Mouse (Mus musculus): ENCODE measurements around the gene Tubb4a. TPM values are rescaled to one million over a fixed set of nuclear protein-coding genes. Genes with fewer than 3 reads are reported as not detected.
"Not testable (repeated sequence)": the region's sequence is repeated elsewhere in the genome, so short reads cannot be mapped to it uniquely, and the experiment has no call there.

Gene Tubb4a
- polyA plus RNA-seq, 1 experiment from 2014 or later: 394 TPM

GRCm38 (mm10) chr17:57051679-57052078 is 35.9 kb downstream of the Tubb4a start:
- not testable (repeated sequence) for H3K4me1 ChIP-seq (ENCODE audit: control insufficient read depth, insufficient read depth, low read length); H3K27me3 ChIP-seq (ENCODE audit: control insufficient read depth, insufficient read depth, low read depth, low read length); ATAC-seq; H3K27ac ChIP-seq (ENCODE audit: low read length); H3K9ac ChIP-seq (ENCODE audit: low read depth, low read length); H3K4me3 ChIP-seq (ENCODE audit: low read depth, low read length); H3K9me3 ChIP-seq (replicated peaks; ENCODE audit: control insufficient read depth, low read length, poor library complexity, severe bottlenecking); H3K4me2 ChIP-seq (ENCODE audit: low read length)
- 91% methylated on average over 3 of the region's 4 CpGs for whole genome bisulfite sequencing
- H3K36me3 ChIP-seq (ENCODE audit: control insufficient read depth, insufficient read depth, low read length): peaks cover 24% of the 10 kb centered on the region

DNA sequence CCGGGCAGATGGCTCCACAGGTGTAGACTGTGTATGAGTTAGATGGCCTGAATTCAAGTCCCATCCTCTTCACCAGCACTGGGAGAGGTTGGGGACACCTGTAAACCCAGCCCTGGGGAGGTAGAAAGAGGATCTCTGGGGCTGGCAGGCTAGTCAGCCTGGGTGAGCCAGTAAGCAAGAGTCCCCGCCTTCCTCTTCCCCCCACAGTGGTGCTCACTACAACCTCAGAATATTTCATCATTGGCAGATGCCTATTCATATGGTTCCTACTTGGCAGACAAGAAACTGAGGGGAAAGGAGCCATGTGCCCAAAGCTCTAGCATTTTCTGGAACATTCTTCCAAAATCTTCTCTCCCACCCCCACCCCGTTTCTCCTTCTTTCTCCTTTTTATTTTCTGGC is 38.8 kb downstream of the Tubb4a start:
- Histone ChIP-seq H3K36me3 (ENCODE audit: control insufficient read depth, insufficient read depth, low read length) (peaks cover 26% of the 10 kb centered on the region), H3K27ac (ENCODE audit: low read length) (no peak overlapping the region)
- 96% methylated on average over 3 of the region's 3 CpGs for WGBS

DNA sequence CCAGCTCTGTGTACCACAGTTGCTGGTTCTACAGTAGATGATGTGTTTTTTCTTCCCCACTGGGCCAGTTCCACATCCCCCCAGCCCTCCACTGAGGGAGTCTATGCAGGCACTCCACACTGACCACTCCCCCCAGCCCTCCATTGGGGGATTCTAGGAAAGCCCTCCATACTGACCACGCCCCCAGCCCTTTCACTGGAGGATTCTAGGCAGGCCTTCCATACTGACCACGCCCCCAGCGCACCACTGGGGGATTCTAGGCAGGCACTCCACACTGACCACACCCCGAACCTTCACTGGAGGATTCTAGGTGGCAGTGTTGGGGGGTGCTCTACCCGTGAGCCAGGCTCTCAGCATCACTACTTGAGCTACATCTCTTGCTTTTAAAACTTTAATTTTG is 40.2 kb downstream of the Tubb4a start:
- no peak for ATAC-seq

More for the DNA sequence above, 38.8 kb downstream of the Tubb4a start:
- no peak overlapping the region for H3K4me3 ChIP-seq (ENCODE audit: low read depth, low read length)
- no peaks in the 10 kb centered on the region for H3K9me3 ChIP-seq (replicated peaks; ENCODE audit: control insufficient read depth, low read length, poor library complexity, severe bottlenecking)
- no peak overlapping the region for H3K4me2 ChIP-seq (ENCODE audit: low read length)
- no peak for ATAC-seq
- no peaks in the 10 kb centered on the region for H3K4me1 ChIP-seq (ENCODE audit: control insufficient read depth, insufficient read depth, low read length)
- H3K27me3 ChIP-seq (ENCODE audit: control insufficient read depth, insufficient read depth, low read depth, low read length): no peaks in the 10 kb centered on the region
- H3K9ac ChIP-seq (ENCODE audit: low read depth, low read length): no peak overlapping the region

DNA sequence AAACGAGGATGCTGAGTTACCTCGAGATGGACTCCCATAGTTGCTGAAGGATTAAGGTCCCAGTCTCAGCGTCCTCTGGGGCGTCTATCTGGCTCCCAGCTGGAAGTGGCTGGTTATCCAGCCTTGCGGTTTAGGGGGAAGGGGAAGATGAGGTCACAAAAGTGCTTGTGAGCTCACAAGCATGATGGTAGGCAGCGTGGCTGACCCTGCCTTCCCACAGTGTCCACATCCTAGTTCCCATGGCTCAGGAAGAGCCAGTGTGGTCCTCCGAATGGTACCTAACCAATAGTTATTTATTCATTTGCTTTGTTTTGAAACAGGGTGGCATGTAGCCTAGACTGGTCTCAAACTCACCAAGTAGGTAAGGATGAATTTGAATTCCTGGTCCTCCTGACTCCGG is 46.0 kb downstream of the Tubb4a start, which contains the start of gene Slc25a41:
Slc25a41 (minus strand) TSS at position 101 of the 400 bp plus-strand sequence.
- H3K9ac ChIP-seq (ENCODE audit: low read depth, low read length): no peak within 1 kb of the TSS
- WGBS: 70% methylated on average over 8 of the region's 8 CpGs
- H3K4me2 ChIP-seq (ENCODE audit: low read length): no peak within 1 kb of the TSS
- no peak within 1 kb of the TSS for H3K4me3 ChIP-seq (ENCODE audit: low read depth, low read length)
- H3K36me3 ChIP-seq (ENCODE audit: control insufficient read depth, insufficient read depth, low read length): peaks cover 5% of the 10 kb centered on the region
- H3K27me3 ChIP-seq (ENCODE audit: control insufficient read depth, insufficient read depth, low read depth, low read length): 0 out of 2 replicates have a peak, but pooled peaks cover 2% of the 10 kb centered on the region
- no peaks in the 10 kb centered on the region for H3K9me3 ChIP-seq (replicated peaks; ENCODE audit: control insufficient read depth, low read length, poor library complexity, severe bottlenecking)
- ATAC-seq: no peak
- H3K4me1 ChIP-seq (ENCODE audit: control insufficient read depth, insufficient read depth, low read length): no peaks in the 10 kb centered on the region
- no peak within 1 kb of the TSS for H3K27ac ChIP-seq (ENCODE audit: low read length)

More for the DNA sequence above, 40.2 kb downstream of the Tubb4a start:
- Histone ChIP-seq H3K9ac (ENCODE audit: low read depth, low read length) (no peak overlapping the region), H3K4me3 (ENCODE audit: low read depth, low read length) (no peak overlapping the region), H3K27ac (ENCODE audit: low read length) (no peak overlapping the region), H3K27me3 (ENCODE audit: control insufficient read depth, insufficient read depth, low read depth, low read length) (no peaks in the 10 kb centered on the region), H3K4me1 (ENCODE audit: control insufficient read depth, insufficient read depth, low read length) (no peaks in the 10 kb centered on the region), H3K4me2 (ENCODE audit: low read length) (no peak overlapping the region), H3K9me3 (replicated peaks; ENCODE audit: control insufficient read depth, low read length, poor library complexity, severe bottlenecking) (no peaks in the 10 kb centered on the region), H3K36me3 (ENCODE audit: control insufficient read depth, insufficient read depth, low read length) (peaks cover 14% of the 10 kb centered on the region)
- WGBS: 32% methylated on average over 5 of the region's 5 CpGs

DNA sequence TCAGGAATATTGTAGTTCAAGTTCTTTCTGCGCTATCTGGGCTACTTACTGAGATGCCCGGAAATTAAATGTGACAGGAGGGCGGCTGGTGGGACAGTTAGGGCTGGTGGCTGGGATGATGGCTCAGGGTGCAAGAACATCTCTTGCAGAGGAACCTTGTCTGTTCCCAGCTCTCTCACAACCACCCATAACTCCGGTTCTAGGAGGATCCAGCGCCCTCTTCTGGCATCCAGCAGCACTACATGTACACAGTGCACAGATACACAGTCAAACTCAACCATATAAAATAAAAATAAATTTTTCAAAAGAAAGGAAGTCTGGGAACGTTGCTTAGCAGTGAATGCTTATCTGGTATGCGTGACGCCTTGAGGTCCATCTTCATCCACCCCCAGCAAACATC is 48.6 kb downstream of the Tubb4a start:
- H3K9me3 ChIP-seq (replicated peaks; ENCODE audit: control insufficient read depth, low read length, poor library complexity, severe bottlenecking): no peaks in the 10 kb centered on the region
- no peak overlapping the region for H3K9ac ChIP-seq (ENCODE audit: low read depth, low read length)
- no peak overlapping the region for H3K27ac ChIP-seq (ENCODE audit: low read length)
- ATAC-seq: no peak
- no peaks in the 10 kb centered on the region for H3K36me3 ChIP-seq (ENCODE audit: control insufficient read depth, insufficient read depth, low read length)
- no peak overlapping the region for H3K4me2 ChIP-seq (ENCODE audit: low read length)
- no peak overlapping the region for H3K4me3 ChIP-seq (ENCODE audit: low read depth, low read length)
- H3K4me1 ChIP-seq (ENCODE audit: control insufficient read depth, insufficient read depth, low read length): no peaks in the 10 kb centered on the region
- H3K27me3 ChIP-seq (ENCODE audit: control insufficient read depth, insufficient read depth, low read depth, low read length): 0 out of 2 replicates have a peak, but pooled peaks cover 2% of the 10 kb centered on the region
- 42% methylated on average over 8 of the region's 8 CpGs for WGBS

DNA sequence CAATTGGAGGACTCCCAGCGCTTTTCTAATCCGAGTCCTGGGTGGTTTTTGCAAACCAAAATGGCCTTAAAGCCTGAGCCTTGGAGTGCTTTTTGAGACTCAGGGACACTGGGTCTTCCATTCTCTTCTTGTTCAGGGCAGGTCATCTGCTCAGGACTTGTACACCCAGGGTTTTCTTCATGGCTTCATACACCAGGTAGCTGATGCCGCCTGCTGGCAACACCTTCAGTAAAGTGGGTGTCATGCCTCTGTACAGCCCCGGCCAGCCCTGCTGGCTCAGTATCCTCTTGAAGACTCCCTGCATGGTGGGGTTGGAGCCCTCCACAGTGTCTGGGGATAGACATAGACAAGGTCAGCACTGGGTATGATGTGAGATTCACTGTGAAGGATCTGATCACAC is 54.7 kb downstream of the Tubb4a start:
- H3K4me1 ChIP-seq (ENCODE audit: control insufficient read depth, insufficient read depth, low read length): peaks cover 14% of the 10 kb centered on the region
- H3K27me3 ChIP-seq (ENCODE audit: control insufficient read depth, insufficient read depth, low read depth, low read length): no peaks in the 10 kb centered on the region
- H3K9ac ChIP-seq (ENCODE audit: low read depth, low read length): no peak overlapping the region
- H3K4me3 ChIP-seq (ENCODE audit: low read depth, low read length): no peak overlapping the region
- H3K27ac ChIP-seq (ENCODE audit: low read length): no peak overlapping the region; the same call in 1 of the 2 replicates
- ATAC-seq: no peak
- no peak overlapping the region for H3K4me2 ChIP-seq (ENCODE audit: low read length)
- H3K9me3 ChIP-seq (replicated peaks; ENCODE audit: control insufficient read depth, low read length, poor library complexity, severe bottlenecking): no peaks in the 10 kb centered on the region
- 83% methylated on average over 4 of the region's 4 CpGs for WGBS
- H3K36me3 ChIP-seq (ENCODE audit: control insufficient read depth, insufficient read depth, low read length): peaks cover under 1% of the 10 kb centered on the region; the same call in 1 of the 2 replicates

- no peaks in the 10 kb centered on the region for H3K9me3 ChIP-seq (replicated peaks; ENCODE audit: control insufficient read depth, low read length, poor library complexity, severe bottlenecking)
- peak overlapping the region; percentile 63 for H3K4me2 ChIP-seq (ENCODE audit: low read length)
- H3K36me3 ChIP-seq (ENCODE audit: control insufficient read depth, insufficient read depth, low read length): peaks cover 8% of the 10 kb centered on the region; the same call in 1 of the 2 replicates
- peak overlapping the region; percentile 53; the same call in 1 of the 2 replicates for H3K9ac ChIP-seq (ENCODE audit: low read depth, low read length)
- H3K4me1 ChIP-seq (ENCODE audit: control insufficient read depth, insufficient read depth, low read length): peaks cover 14% of the 10 kb centered on the region
- no peaks in the 10 kb centered on the region for H3K27me3 ChIP-seq (ENCODE audit: control insufficient read depth, insufficient read depth, low read depth, low read length)
- H3K4me3 ChIP-seq (ENCODE audit: low read depth, low read length): peak overlapping the region; percentile 89
- under 1% methylated on average over 38 of the region's 38 CpGs for WGBS
- ATAC-seq: peak; percentile 99
- peak overlapping the region; percentile 79 for H3K27ac ChIP-seq (ENCODE audit: low read length)
Observed at GRCm38 (mm10) chr17:57031661-57032420, 55.7 kb downstream of the Tubb4a start.

GRCm38 (mm10) chr17:57030931-57031660 is 56.5 kb downstream of the Tubb4a start, which contains the start of gene Khsrp:
TSS of gene Khsrp (minus strand) at chr17:57031522.
- Histone ChIP-seq H3K4me3 (ENCODE audit: low read depth, low read length) (peak within 1 kb of the TSS; percentile 89), H3K9me3 (replicated peaks; ENCODE audit: control insufficient read depth, low read length, poor library complexity, severe bottlenecking) (no peaks in the 10 kb centered on the region), H3K36me3 (ENCODE audit: control insufficient read depth, insufficient read depth, low read length) (peaks cover 9% of the 10 kb centered on the region; the same call in 1 of the 2 replicates), H3K27me3 (ENCODE audit: control insufficient read depth, insufficient read depth, low read depth, low read length) (no peaks in the 10 kb centered on the region), H3K9ac (ENCODE audit: low read depth, low read length) (peak within 1 kb of the TSS; percentile 80), H3K27ac (ENCODE audit: low read length) (peak within 1 kb of the TSS; percentile 86), H3K4me1 (ENCODE audit: control insufficient read depth, insufficient read depth, low read length) (peaks cover 14% of the 10 kb centered on the region), H3K4me2 (ENCODE audit: low read length) (peak within 1 kb of the TSS; percentile 87)
- WGBS: under 1% methylated on average over 70 of the region's 99 CpGs
- ATAC-seq: no peak
